8 mouse cellular contexts compared by ENCODE assay signal in genomic region chr7:28808221-28808941, GRCm38 (mm10). TPM values are rescaled to one million over a fixed set of nuclear protein-coding genes. Genes with fewer than 3 reads are reported as not detected.
DNase-seq lines count a peak whose midpoint lies in the region; ATAC-seq and TF ChIP-seq lines count a peak whose summit lies in the region.

TSS of gene Hnrnpl (plus strand) at chr7:28808541.

- 2% methylated on average over 35 of the region's 35 CpGs for WGBS in heart, embryonic 16.5 days
- 4% methylated on average over 35 of the region's 35 CpGs for WGBS in large intestine, adult 2 months
- WGBS in lung, embryonic 15.5 days = 1% methylated on average over 35 of the region's 35 CpGs
- WGBS in small intestine, adult 2 months = 5% methylated on average over 35 of the region's 35 CpGs

- H3K4me2 ChIP-seq in heart, embryonic 16.5 days (ENCODE audit: low read depth, low read length) = peak within 1 kb of the TSS; percentile 98
- peak within 1 kb of the TSS; percentile 86 for H3K4me2 ChIP-seq in lung, embryonic 15.5 days

- peaks cover 8% of the 10 kb centered on the region for H3K36me3 ChIP-seq in heart, embryonic 16.5 days (ENCODE audit: control insufficient read depth, insufficient read depth)
- peaks cover 16% of the 10 kb centered on the region for H3K36me3 ChIP-seq in lung, embryonic 15.5 days
- H3K36me3 ChIP-seq in small intestine, adult 2 months (ENCODE audit: control insufficient read depth, insufficient read depth, low read length) = peaks cover 8% of the 10 kb centered on the region

- H3K9ac ChIP-seq in heart, embryonic 16.5 days (ENCODE audit: low read length) = peak within 1 kb of the TSS; percentile 98
- peak within 1 kb of the TSS; percentile 91 for H3K9ac ChIP-seq in lung, embryonic 15.5 days

- H3K9me3 ChIP-seq in heart, embryonic 16.5 days (replicated peaks; ENCODE audit: control insufficient read depth, low read length) = no peaks in the 10 kb centered on the region
- no peaks in the 10 kb centered on the region for H3K9me3 ChIP-seq in lung, embryonic 15.5 days

- H3K4me1 ChIP-seq in embryonic fibroblast, embryonic 13.5 days (ENCODE audit: control insufficient read depth, insufficient read depth, low read length) = peaks cover 9% of the 10 kb centered on the region
- H3K4me1 ChIP-seq in heart, embryonic 16.5 days (ENCODE audit: control insufficient read depth, insufficient read depth, low read length) = peaks cover 36% of the 10 kb centered on the region
- H3K4me1 ChIP-seq in lung, embryonic 15.5 days = peaks cover 43% of the 10 kb centered on the region
- peaks cover 19% of the 10 kb centered on the region; the same call in 1 of the 2 replicates for H3K4me1 ChIP-seq in small intestine, adult 2 months (ENCODE audit: control insufficient read depth, insufficient read depth, insufficient read length, low read length)

- peak within 1 kb of the TSS; percentile 58 for H3K4me3 ChIP-seq in embryonic fibroblast, embryonic 13.5 days (ENCODE audit: insufficient read depth, low read length)
- peak within 1 kb of the TSS; percentile 89 for H3K4me3 ChIP-seq in heart, embryonic 16.5 days (ENCODE audit: low read length)
- peak within 1 kb of the TSS; percentile 89 for H3K4me3 ChIP-seq in lung, embryonic 15.5 days
- H3K4me3 ChIP-seq in small intestine, adult 2 months (ENCODE audit: low read depth, low read length) = peak within 1 kb of the TSS; percentile 75

- TF ChIP-seq POLR2A in embryonic fibroblast, embryonic 13.5 days (IDR thresholded peaks at IDR 0.05; ENCODE audit: low read depth, low read length) = peak; percentile 61
- TF ChIP-seq POLR2A in small intestine, adult 2 months (IDR thresholded peaks at IDR 0.05; ENCODE audit: low read depth, low read length) = 0 out of 2 replicates have a peak, but pooled peaks have one; percentile 27

- peak; percentile 56 for DNase-seq in cerebellum, adult 11-12 months
- DNase-seq in cerebellum, adult 8-10 months = no peak
- peak; percentile 71 for DNase-seq in NIH3T3 (ENCODE audit: low read depth)
- DNase-seq in large intestine, adult 2 months (ENCODE audit: low read depth, low spot score) = no peak

- no peak for TF ChIP-seq CTCF in embryonic fibroblast, embryonic 13.5 days (IDR thresholded peaks at IDR 0.05; ENCODE audit: borderline replicate concordance, insufficient read depth, low read length)
- TF ChIP-seq CTCF in small intestine, adult 2 months (IDR thresholded peaks at IDR 0.05; ENCODE audit: extremely low read depth, insufficient read length, insufficient replicate concordance, low read depth, low read length) = no peak

- no peaks in the 10 kb centered on the region for H3K27me3 ChIP-seq in heart, embryonic 16.5 days (ENCODE audit: control insufficient read depth, insufficient read depth, low read length)
- H3K27me3 ChIP-seq in lung, embryonic 15.5 days = no peaks in the 10 kb centered on the region
- no peaks in the 10 kb centered on the region for H3K27me3 ChIP-seq in small intestine, adult 2 months (ENCODE audit: control insufficient read depth, insufficient read depth, low read length)

- ATAC-seq in heart, embryonic 16.5 days (replicated peaks; ENCODE audit: extremely low read depth, insufficient read depth, low FRiP score) = peak; percentile 19
- ATAC-seq in lung, embryonic 15.5 days (ENCODE audit: borderline replicate concordance, extremely low read depth, low FRiP score, low TSS enrichment) = peak; percentile 16

- peak within 1 kb of the TSS; percentile 95 for H3K27ac ChIP-seq in embryonic fibroblast, embryonic 13.5 days (ENCODE audit: insufficient read depth, low read length)
- H3K27ac ChIP-seq in heart, embryonic 16.5 days (ENCODE audit: low read length) = peak within 1 kb of the TSS; percentile 100
- peak within 1 kb of the TSS; percentile 100 for H3K27ac ChIP-seq in lung, embryonic 15.5 days
- peak within 1 kb of the TSS; percentile 96 for H3K27ac ChIP-seq in small intestine, adult 2 months (ENCODE audit: insufficient read depth, low read depth, low read length)

RNA-seq across cellular contexts. Expression of gene Hnrnpl, which starts in this region (rescaled TPM):
- 442 and 496 TPM in 2 replicates for polyA plus RNA-seq in embryonic fibroblast, embryonic 13.5 days (2011; ENCODE audit: insufficient read length, low read depth, missing spikeins)
- polyA plus RNA-seq in heart, embryonic 16.5 days (2015; fragmentation: Nextera tagmentation; extraction: Ambion mirVana) = 135 and 139 TPM in 2 replicates
- polyA plus RNA-seq in large intestine, adult 2 months (2012; rRNA removed) = 273 and 275 TPM in 2 replicates
- polyA plus RNA-seq in lung, embryonic 15.5 days (2015; fragmentation: Nextera tagmentation; extraction: Ambion mirVana) = 254 and 264 TPM in 2 replicates
- polyA plus RNA-seq in small intestine, adult 2 months (2012; rRNA removed) = 67.1 and 140 TPM in 2 replicates

Comparison
In these comparisons a context has a peak if more than half of its experiments do, and no peak if none do; other contexts are left out.
1. DNase-seq: peak in cerebellum, adult 11-12 months (single experiment) and NIH3T3 (single experiment); none in cerebellum, adult 8-10 months (single experiment) and large intestine, adult 2 months (single experiment).
2. Peak in every context shown above with its lines, with median percentiles within 50 percentile points of each other: H3K27ac ChIP-seq and H3K4me3 ChIP-seq.